Mouse (Mus musculus) liver, embryonic 14.5 days (tissue): ENCODE data around the gene Gsdma. TPM values are rescaled to one million over a fixed set of nuclear protein-coding genes. Genes with fewer than 3 reads are reported as not detected.
"Not testable (repeated sequence)": the region's sequence is repeated elsewhere in the genome, so short reads cannot be mapped to it uniquely, and the experiment has no call there.

Source experiments
- ATAC-seq: fragments of 200-750 bp; cut with Nextera tagmentation; 2 replicates; pipeline ENCODE4 v1.8.0; 2017; ENCODE audit warnings: moderate number of reproducible peaks, mild to moderate bottlenecking, moderate library complexity; ENCODE audit not compliant: insufficient read depth
- DNase-seq, 3 experiments: peaks; one replicate each; pipeline ENCODE4 v3.0.0-alpha.2; 2012 to 2013; ENCODE audit warnings: low read depth in 3 of 3, low spot score in 3 of 3
- H3K27ac ChIP-seq: fragments of 300-500 bp; sonication (generic); 2 replicates; pipeline ENCODE4 v1.5.1; 2014; ENCODE audit warnings: moderate library complexity, mild to moderate bottlenecking, control low read depth, inconsistent platforms
- H3K27me3 ChIP-seq: fragments of 300-500 bp; sonication (generic); 2 replicates; pipeline ENCODE4 v1.6.1; 2014; ENCODE audit warnings: mild to moderate bottlenecking, low read length, moderate library complexity; ENCODE audit not compliant: control insufficient read depth, insufficient read depth
- H3K36me3 ChIP-seq: fragments of 300-500 bp; sonication (generic); replicated peaks from 2 replicates; pipeline ENCODE4 v1.6.1; 2014; ENCODE audit warnings: low read depth; ENCODE audit not compliant: control insufficient read depth, insufficient read depth
- H3K4me1 ChIP-seq, 2 experiments: fragments of 200-500 bp in 1 of 2; fragments of 300-500 bp in 1 of 2; sonication (generic) in 1 of 2; replicated peaks; 2 replicates each; pipeline ENCODE4 v1.6.1; 2012 to 2014; ENCODE audit warnings: antibody characterized with exemption in 1 of 2, inconsistent platforms in 1 of 2, low read length in 1 of 2; ENCODE audit not compliant: control insufficient read depth in 2 of 2, insufficient read depth in 2 of 2
- H3K4me2 ChIP-seq: fragments of 300-500 bp; sonication (generic); 2 replicates; pipeline ENCODE4 v1.6.1; 2014; ENCODE audit warnings: low read depth, mild to moderate bottlenecking, control low read depth, moderate library complexity
- H3K4me3 ChIP-seq, 2 experiments: fragments of 200-500 bp in 1 of 2; fragments of 300-500 bp in 1 of 2; sonication (generic) in 1 of 2; 2 replicates each; pipeline ENCODE4 v1.5.1; 2012 to 2014; ENCODE audit warnings: low read depth in 2 of 2, low read length in 2 of 2, mild to moderate bottlenecking in 2 of 2, control low read depth in 1 of 2, inconsistent platforms in 1 of 2, moderate library complexity in 1 of 2; ENCODE audit not compliant: insufficient read depth in 1 of 2
- H3K9ac ChIP-seq: fragments of 300-500 bp; sonication (generic); replicated peaks from 2 replicates; pipeline ENCODE4 v1.6.1; 2014; ENCODE audit warnings: mild to moderate bottlenecking, control low read depth, moderate library complexity
- H3K9me3 ChIP-seq: fragments of 300-500 bp; sonication (generic); 2 replicates; pipeline ENCODE4 v1.6.1; 2016; ENCODE audit warnings: low read length, mixed read lengths; ENCODE audit not compliant: control insufficient read depth
- CTCF ChIP-seq: IDR thresholded peaks from 2 replicates; pipeline ENCODE4 v1.5.1; 2016; ENCODE audit warnings: antibody characterized with exemption, low read depth, control low read depth
- EP300 ChIP-seq: IDR thresholded peaks from 2 replicates; pipeline ENCODE4 v1.6.1; 2016; ENCODE audit warnings: antibody characterized with exemption, low read depth
- WGBS: fragments of 180-500 bp; shearing (Covaris S2); extraction: QIAGEN DNeasy Blood & Tissue Kit; methylation state at CpG from one replicate; pipeline ENCODE4 v1.1.7; 2014; ENCODE audit not compliant: insufficient replicate concordance; 5-methylcytosine and 5-hydroxymethylcytosine counted together
- polyA plus RNA-seq, 2 experiments: library from polyadenylated mRNA; depleted of rRNA in 1 of 2; stranded (reverse) in 1 of 2; unstranded in 1 of 2; fragments of >200 nt; fragmentation: Nextera tagmentation in 1 of 2; extraction: Ambion mirVana in 1 of 2; gene quantifications; 2 replicates each; pipeline versions ENCODE4 v1.2.1 to v1.2.3; 2012 to 2014

Gsdma gene
- polyA plus RNA-seq, 2 experiments, result 0.01 TPM; not detected in 1

- 57% methylated on average over 3 of the region's 3 CpGs for WGBS
- no peak overlapping the region for H3K4me3 ChIP-seq
- H3K9ac ChIP-seq, result no peak overlapping the region
- ATAC-seq, result no peak
- H3K4me2 ChIP-seq, result no peak overlapping the region
- no peaks in the 10 kb centered on the region for H3K4me1 ChIP-seq
- no peak for TF ChIP-seq EP300
- TF ChIP-seq CTCF, result no peak
- no peak for DNase-seq
- H3K27me3 ChIP-seq, result no peaks in the 10 kb centered on the region
- H3K27ac ChIP-seq, result no peak overlapping the region
- H3K9me3 ChIP-seq, result no peaks in the 10 kb centered on the region
- H3K36me3 ChIP-seq, result no peaks in the 10 kb centered on the region
These were observed 19.4 kb upstream of the Gsdma start for GRCm38 (mm10) chr11:98644757-98645156.

GRCm38 (mm10) chr11:98645946-98646345 lies 18.2 kb upstream of the Gsdma start:
- Histone ChIP-seq H3K9me3 (no peaks in the 10 kb centered on the region), H3K4me1 (no peaks in the 10 kb centered on the region), H3K36me3 (no peaks in the 10 kb centered on the region), H3K4me2 (no peak overlapping the region), H3K9ac (no peak overlapping the region), H3K27me3 (no peaks in the 10 kb centered on the region), H3K4me3 (no peak overlapping the region), H3K27ac (no peak overlapping the region)
- TF ChIP-seq CTCF, result no peak
- no peak for TF ChIP-seq EP300
- ATAC-seq (no peak), DNase-seq (no peak)
- WGBS, result 54% methylated on average over 2 of the region's 2 CpGs

- Histone ChIP-seq H3K4me2 (no peak within 1 kb of the TSS), H3K27me3 (no peaks in the 10 kb centered on the region), H3K4me3 (no peak within 1 kb of the TSS), H3K9ac (no peak within 1 kb of the TSS), H3K36me3 (no peaks in the 10 kb centered on the region), H3K4me1 (no peaks in the 10 kb centered on the region), H3K27ac (no peak within 1 kb of the TSS), H3K9me3 (no peaks in the 10 kb centered on the region)
- DNase-seq (no peak), ATAC-seq (no peak)
- WGBS, result 18% methylated on average over 2 of the region's 2 CpGs
- TF ChIP-seq EP300 (no peak), CTCF (no peak)
These were observed 17.7 kb upstream of the Gsdma start, which contains the start of gene Gsdma2 for GRCm38 (mm10) chr11:98646459-98646858. Gene Gsdma2 (plus strand): TSS chr11:98646759.

GRCm38 (mm10) chr11:98655076-98655475 lies 9.1 kb upstream of the Gsdma start:
- TF ChIP-seq CTCF, result peak; percentile 83
- H3K4me1 ChIP-seq, H3K4me3 ChIP-seq, H3K4me2 ChIP-seq, ATAC-seq, H3K27me3 ChIP-seq, H3K9me3 ChIP-seq, H3K9ac ChIP-seq, H3K36me3 ChIP-seq, H3K27ac ChIP-seq: not testable (repeated sequence)
- WGBS, result 6% methylated on average over 7 of the region's 7 CpGs
- peak in 2 of 3 experiments; percentile 22 to 24 for DNase-seq

GRCm38 (mm10) chr11:98660517-98660916 lies 3.6 kb upstream of the Gsdma start:
- no peaks in the 10 kb centered on the region for H3K9me3 ChIP-seq
- ATAC-seq, result no peak
- no peaks in the 10 kb centered on the region for H3K36me3 ChIP-seq
- WGBS, result 8% methylated on average over 6 of the region's 6 CpGs
- H3K4me3 ChIP-seq, result no peak overlapping the region
- TF ChIP-seq CTCF, result peak; percentile 89
- TF ChIP-seq EP300, result no peak
- H3K27me3 ChIP-seq, result no peaks in the 10 kb centered on the region
- peak; percentile 26 to 47 (median 30) for DNase-seq
- H3K27ac ChIP-seq, result no peak overlapping the region
- no peaks in the 10 kb centered on the region for H3K4me1 ChIP-seq
- no peak overlapping the region for H3K4me2 ChIP-seq
- no peak overlapping the region for H3K9ac ChIP-seq
